Mouse (Mus musculus): ENCODE measurements around the gene Jagn1. TPM values are rescaled to one million over a fixed set of nuclear protein-coding genes. Genes with fewer than 3 reads are reported as not detected.

The Jagn1 gene
- polyA plus RNA-seq, 1 experiment from 2014 or later = 86.0 TPM

Small RNAs within 50 kb of the gene (microRNA-seq; reads per million reads assigned to microRNA genes)
- gene Gm24387 = not detected

Other genes starting within 250 kb of the Jagn1 start
- gene Lhfpl4, start 247.2 kb upstream of the Jagn1 start, polyA plus RNA-seq (2015; fragmentation: Nextera tagmentation; extraction: Ambion mirVana) = 29.6 and 33.8 TPM in 2 replicates
- 42.5 and 45.4 TPM in 2 replicates for gene Mtmr14, start 204.7 kb upstream of the Jagn1 start, polyA plus RNA-seq (2015; fragmentation: Nextera tagmentation; extraction: Ambion mirVana)
- 0.39 and 0.68 TPM in 2 replicates for gene Cpne9, start 160.3 kb upstream of the Jagn1 start, polyA plus RNA-seq (2015; fragmentation: Nextera tagmentation; extraction: Ambion mirVana)
- 20.0 and 21.5 TPM in 2 replicates for gene Brpf1, start 135.4 kb upstream of the Jagn1 start, polyA plus RNA-seq (2015; fragmentation: Nextera tagmentation; extraction: Ambion mirVana)
- 11.4 and 13.3 TPM in 2 replicates for gene Ogg1, start 115.6 kb upstream of the Jagn1 start, polyA plus RNA-seq (2015; fragmentation: Nextera tagmentation; extraction: Ambion mirVana)
- 56.1 and 62.7 TPM in 2 replicates for gene Camk1, start 98.6 kb upstream of the Jagn1 start, polyA plus RNA-seq (2015; fragmentation: Nextera tagmentation; extraction: Ambion mirVana)
- gene Tada3, start 64.7 kb upstream of the Jagn1 start, polyA plus RNA-seq (2015; fragmentation: Nextera tagmentation; extraction: Ambion mirVana) = 65.4 and 70.6 TPM in 2 replicates
- gene Arpc4, start 64.5 kb upstream of the Jagn1 start, polyA plus RNA-seq (2015; fragmentation: Nextera tagmentation; extraction: Ambion mirVana) = 368 and 377 TPM in 2 replicates
- gene Ttll3, start 53.3 kb upstream of the Jagn1 start, polyA plus RNA-seq (2015; fragmentation: Nextera tagmentation; extraction: Ambion mirVana) = 6.7 and 7.6 TPM in 2 replicates
- gene Rpusd3, start 23.2 kb upstream of the Jagn1 start, polyA plus RNA-seq (2015; fragmentation: Nextera tagmentation; extraction: Ambion mirVana) = 20.8 and 24.4 TPM in 2 replicates
- not detected in 2 replicates for gene Cidec, start 6.8 kb upstream of the Jagn1 start, polyA plus RNA-seq (2015; fragmentation: Nextera tagmentation; extraction: Ambion mirVana)
- gene Il17re, start 15.9 kb downstream of the Jagn1 start, polyA plus RNA-seq (2015; fragmentation: Nextera tagmentation; extraction: Ambion mirVana) = 0.05 TPM in 1 of 2 replicates, not detected in the other
- 0.84 and 1.4 TPM in 2 replicates for gene Il17rc, start 28.9 kb downstream of the Jagn1 start, polyA plus RNA-seq (2015; fragmentation: Nextera tagmentation; extraction: Ambion mirVana)
- gene Creld1, start 40.7 kb downstream of the Jagn1 start, polyA plus RNA-seq (2015; fragmentation: Nextera tagmentation; extraction: Ambion mirVana) = 47.4 and 47.5 TPM in 2 replicates
- 2.8 and 3.1 TPM in 2 replicates for gene Prrt3, start 59.4 kb downstream of the Jagn1 start, polyA plus RNA-seq (2015; fragmentation: Nextera tagmentation; extraction: Ambion mirVana)
- gene Emc3, start 89.1 kb downstream of the Jagn1 start, polyA plus RNA-seq (2015; fragmentation: Nextera tagmentation; extraction: Ambion mirVana) = 84.7 and 87.8 TPM in 2 replicates
- gene Fancd2, start 89.1 kb downstream of the Jagn1 start, polyA plus RNA-seq (2015; fragmentation: Nextera tagmentation; extraction: Ambion mirVana) = 11.9 and 14.1 TPM in 2 replicates
- gene Fancd2os, start 158.1 kb downstream of the Jagn1 start, polyA plus RNA-seq (2015; fragmentation: Nextera tagmentation; extraction: Ambion mirVana) = 0.28 TPM in 1 of 2 replicates, not detected in the other
- 227 TPM in 2 replicates for gene Brk1, start 162.2 kb downstream of the Jagn1 start, polyA plus RNA-seq (2015; fragmentation: Nextera tagmentation; extraction: Ambion mirVana)
- 57.3 and 63.9 TPM in 2 replicates for gene Vhl, start 181.4 kb downstream of the Jagn1 start, polyA plus RNA-seq (2015; fragmentation: Nextera tagmentation; extraction: Ambion mirVana)
- gene Irak2, start 195.9 kb downstream of the Jagn1 start, polyA plus RNA-seq (2015; fragmentation: Nextera tagmentation; extraction: Ambion mirVana) = 0.77 and 0.96 TPM in 2 replicates